Mouse (Mus musculus) ES-E14 (cell line): ENCODE data around the gene Ccdc38.

ENCODE experiments used
- ZC3H11A ChIP-seq: IDR thresholded peaks from 2 replicates; pipeline ENCODE4 v1.6.1; 2012; ENCODE audit warnings: low read depth, mild to moderate bottlenecking, inconsistent platforms, low read length, borderline replicate concordance
- ZNF384 ChIP-seq: IDR thresholded peaks from 2 replicates; pipeline ENCODE4 v1.6.1; 2012; ENCODE audit warnings: low read depth, low read length, inconsistent platforms

DNA sequence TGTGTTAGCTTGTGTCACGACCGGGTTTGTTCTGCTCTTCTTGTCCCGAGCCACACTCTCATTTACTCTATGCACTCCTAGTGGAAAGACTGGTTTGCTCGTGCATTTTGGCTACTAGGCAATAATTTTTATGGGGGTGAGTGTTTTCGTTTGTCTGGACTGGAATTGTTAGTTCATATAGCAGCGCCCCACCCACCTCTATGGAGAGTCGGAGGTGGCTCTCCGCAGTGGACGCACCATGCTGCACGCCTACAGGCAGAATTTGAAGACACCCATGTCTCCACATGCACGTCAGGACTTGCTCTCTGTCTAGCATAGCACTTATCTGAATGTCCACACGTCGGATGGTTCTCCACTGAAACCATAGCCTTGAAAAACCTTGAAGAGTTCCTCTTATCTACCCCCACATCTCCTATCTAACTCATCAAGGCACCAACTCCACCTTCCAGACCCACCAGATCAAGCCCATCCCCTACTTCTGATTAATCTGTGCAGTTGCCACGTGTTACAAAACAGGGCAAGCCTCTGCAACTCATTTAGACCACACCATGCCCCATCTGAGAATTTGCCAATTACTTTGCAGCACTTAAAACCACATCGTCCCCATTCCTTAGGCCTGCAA, 30.8 kb upstream of the Ccdc38 start:
- TF ChIP-seq ZC3H11A (no peak), ZNF384 (no peak)
